Comparison of ENCODE assay signal across 21 mouse cellular contexts in genomic region chr3:100420691-100421056, GRCm38 (mm10).
"Had no signal": no experiment of that assay in that cellular context is flagged by ENCODE, and none has a peak within 500 bp of the region (broad histone marks: within the 10 kb centered on the region; RNA-seq: fewer than 3 reads in every experiment).

No protein-coding gene starts in this region.

- H3K9ac ChIP-seq: limb, embryonic 12.5 days; limb, embryonic 15.5 days; liver, embryonic 14.5 days; liver, postnatal 0 days; lung, embryonic 15.5 days; midbrain, embryonic 15.5 days; neural tube, embryonic 12.5 days; neural tube, embryonic 15.5 days had no signal

- H3K36me3 ChIP-seq: limb, embryonic 12.5 days; limb, embryonic 15.5 days; lung, embryonic 15.5 days; midbrain, embryonic 10.5 days; midbrain, embryonic 15.5 days; neural tube, embryonic 12.5 days; neural tube, embryonic 15.5 days had no signal

- DNase-seq: kidney, adult 18-20 months; kidney, adult 9 months; kidney, postnatal 14 days; kidney, postnatal 4 days; left cerebral cortex, postnatal 4 days; liver, postnatal 0 days; lung, postnatal 10 days; lung, postnatal 36 days; right cerebral cortex, postnatal 14 days; right cerebral cortex, postnatal 4 days; thymus, postnatal 25 days had no signal

- H3K4me3 ChIP-seq: limb, embryonic 12.5 days; limb, embryonic 15.5 days; lung, embryonic 15.5 days; megakaryocyte, embryonic 14.5 days; midbrain, embryonic 10.5 days; midbrain, embryonic 15.5 days; neural tube, embryonic 12.5 days; neural tube, embryonic 15.5 days had no signal

- H3K9me3 ChIP-seq: limb, embryonic 12.5 days; limb, embryonic 15.5 days; lung, embryonic 15.5 days; megakaryocyte, embryonic 14.5 days; midbrain, embryonic 10.5 days; midbrain, embryonic 15.5 days; neural tube, embryonic 12.5 days; neural tube, embryonic 15.5 days had no signal

- H3K27me3 ChIP-seq: limb, embryonic 12.5 days; limb, embryonic 15.5 days; lung, embryonic 15.5 days; midbrain, embryonic 15.5 days; neural tube, embryonic 12.5 days; neural tube, embryonic 15.5 days had no signal

- H3K27ac ChIP-seq: limb, embryonic 12.5 days; limb, embryonic 15.5 days; liver, embryonic 14.5 days; lung, embryonic 15.5 days; midbrain, embryonic 10.5 days; midbrain, embryonic 15.5 days; neural tube, embryonic 12.5 days; neural tube, embryonic 15.5 days; stomach, postnatal 0 days had no signal

- H3K4me1 ChIP-seq: lung, embryonic 15.5 days; midbrain, embryonic 15.5 days had no signal
